In the genomic region with DNA sequence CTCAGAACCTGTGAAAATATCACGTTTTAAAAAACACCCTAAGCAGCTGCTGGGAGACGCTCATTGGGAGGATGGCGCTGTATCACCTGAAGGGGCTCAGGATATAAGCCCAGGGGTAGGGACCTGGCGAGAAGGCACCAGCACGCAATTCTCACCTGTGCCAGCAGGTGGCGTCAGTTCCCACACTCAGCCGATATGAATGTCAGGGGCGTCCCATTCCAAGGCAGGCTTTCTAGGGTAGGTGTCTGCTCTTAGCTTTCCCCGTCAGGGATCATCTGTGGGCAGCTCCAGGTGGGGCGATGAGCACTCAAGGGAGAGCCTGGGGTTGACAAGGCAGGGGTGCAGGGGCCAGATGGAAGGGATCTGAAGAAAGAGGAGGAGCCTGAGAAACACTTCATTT, we compare ENCODE assay signal across 10 mouse cellular contexts. TPM values are rescaled to one million over a fixed set of nuclear protein-coding genes. Genes with fewer than 3 reads are reported as not detected.
DNase-seq lines count a peak whose midpoint lies in the region; ATAC-seq and TF ChIP-seq lines count a peak whose summit lies in the region.
"Had no signal": no experiment of that assay in that cellular context is flagged by ENCODE, and none has a peak within 500 bp of the region (broad histone marks: within the 10 kb centered on the region; RNA-seq: fewer than 3 reads in every experiment).

No protein-coding gene starts in this region.

- intact Hi-C loops in left cerebral cortex, adult 2 months (cut with DNase I): loop anchor here (1.0 to 5.0 kb wide), 4 partner anchors 126 to 312 kb away; no protein-coding TSS in a partner anchor

- no peak overlapping the region for H3K27ac ChIP-seq in intestine, postnatal 0 days (ENCODE audit: low read depth, low read length)
- H3K27ac ChIP-seq in intestine, embryonic 15.5 days: no peak overlapping the region
- H3K27ac ChIP-seq in ES-Bruce4 (ENCODE audit: insufficient read depth, low read length): no peak overlapping the region
- H3K27ac ChIP-seq in forebrain, embryonic 16.5 days (ENCODE audit: low read length): no peak overlapping the region
- no peak overlapping the region for H3K27ac ChIP-seq in left cerebral cortex, adult 2 months
- no peak overlapping the region for H3K27ac ChIP-seq in neural tube, embryonic 11.5 days (ENCODE audit: low read depth, low read length)
- H3K27ac ChIP-seq: embryonic facial prominence, embryonic 12.5 days; limb, embryonic 12.5 days had no signal

- 0 out of 2 replicates have a peak, but pooled peaks cover 2% of the 10 kb centered on the region for H3K27me3 ChIP-seq in intestine, postnatal 0 days (replicated peaks; ENCODE audit: control insufficient read depth, insufficient read depth, low read length)
- H3K27me3 ChIP-seq in intestine, embryonic 15.5 days (replicated peaks): 0 out of 2 replicates have a peak, but pooled peaks cover 2% of the 10 kb centered on the region
- no peaks in the 10 kb centered on the region for H3K27me3 ChIP-seq in ES-Bruce4 (ENCODE audit: control insufficient read depth, insufficient read depth, low read length, poor library complexity, severe bottlenecking)
- no peaks in the 10 kb centered on the region for H3K27me3 ChIP-seq in forebrain, embryonic 16.5 days (replicated peaks; ENCODE audit: control insufficient read depth, insufficient read depth, low read length)
- no peaks in the 10 kb centered on the region for H3K27me3 ChIP-seq in neural tube, embryonic 11.5 days (ENCODE audit: control insufficient read depth, insufficient read depth, low read length)
- H3K27me3 ChIP-seq: embryonic facial prominence, embryonic 12.5 days had no signal

- H3K9ac ChIP-seq in intestine, postnatal 0 days (ENCODE audit: low read depth, low read length): no peak overlapping the region
- H3K9ac ChIP-seq in intestine, embryonic 15.5 days: no peak overlapping the region
- H3K9ac ChIP-seq in ES-Bruce4 (ENCODE audit: low read depth, poor library complexity, severe bottlenecking): no peak overlapping the region
- H3K9ac ChIP-seq in forebrain, embryonic 16.5 days (replicated peaks; ENCODE audit: low read depth, low read length): no peak overlapping the region
- no peak overlapping the region for H3K9ac ChIP-seq in neural tube, embryonic 11.5 days (ENCODE audit: low read length)
- H3K9ac ChIP-seq: embryonic facial prominence, embryonic 12.5 days; limb, embryonic 12.5 days had no signal

- no peaks in the 10 kb centered on the region for H3K9me3 ChIP-seq in intestine, postnatal 0 days (ENCODE audit: control insufficient read depth)
- H3K9me3 ChIP-seq in intestine, embryonic 15.5 days: no peaks in the 10 kb centered on the region
- no peaks in the 10 kb centered on the region for H3K9me3 ChIP-seq in ES-Bruce4 (replicated peaks; ENCODE audit: control insufficient read depth, insufficient read depth, low read length, poor library complexity, severe bottlenecking)
- H3K9me3 ChIP-seq in forebrain, embryonic 16.5 days (ENCODE audit: control insufficient read depth, low read length): no peaks in the 10 kb centered on the region
- no peaks in the 10 kb centered on the region for H3K9me3 ChIP-seq in neural tube, embryonic 11.5 days (ENCODE audit: control insufficient read depth, low read length)
- H3K9me3 ChIP-seq: embryonic facial prominence, embryonic 12.5 days; limb, embryonic 12.5 days had no signal

- no peak for TF ChIP-seq POLR2A in ES-Bruce4 (IDR thresholded peaks at IDR 0.05; ENCODE audit: insufficient read depth, low read length)
- TF ChIP-seq POLR2A in brain, embryonic 14.5 days (IDR thresholded peaks at IDR 0.05; ENCODE audit: borderline replicate concordance, extremely low read depth, insufficient read depth, insufficient read length, poor library complexity, severe bottlenecking): no peak

- peak; percentile 71 for DNase-seq in brain, embryonic 14.5 days (ENCODE audit: low read depth)
- DNase-seq in left cerebral cortex, adult 2 months (ENCODE audit: extremely low spot score in 1 of 2, low spot score in 2 of 2): peak; percentile 62 to 80
- peak; percentile 76 for DNase-seq in neural tube, embryonic 11.5 days (ENCODE audit: low spot score)

- no peak overlapping the region for H3K4me3 ChIP-seq in intestine, postnatal 0 days (ENCODE audit: low read depth, low read length)
- no peak overlapping the region for H3K4me3 ChIP-seq in intestine, embryonic 15.5 days (replicated peaks)
- H3K4me3 ChIP-seq in ES-Bruce4 (ENCODE audit: low read depth, low read length): no peak overlapping the region
- H3K4me3 ChIP-seq in forebrain, embryonic 16.5 days (replicated peaks; ENCODE audit: low read length): no peak overlapping the region
- no peak overlapping the region for H3K4me3 ChIP-seq in left cerebral cortex, adult 2 months
- no peak overlapping the region for H3K4me3 ChIP-seq in neural tube, embryonic 11.5 days (ENCODE audit: low read depth, low read length)
- H3K4me3 ChIP-seq: embryonic facial prominence, embryonic 12.5 days; limb, embryonic 12.5 days had no signal

- H3K4me1 ChIP-seq in intestine, postnatal 0 days (replicated peaks; ENCODE audit: control insufficient read depth, insufficient read depth, low read length): no peaks in the 10 kb centered on the region
- no peaks in the 10 kb centered on the region for H3K4me1 ChIP-seq in intestine, embryonic 15.5 days (replicated peaks)
- H3K4me1 ChIP-seq in ES-Bruce4 (ENCODE audit: control insufficient read depth, insufficient read depth, low read length): peaks cover 3% of the 10 kb centered on the region
- H3K4me1 ChIP-seq in forebrain, embryonic 16.5 days (replicated peaks; ENCODE audit: control insufficient read depth, insufficient read depth, low read length): peaks cover 16% of the 10 kb centered on the region
- no peaks in the 10 kb centered on the region for H3K4me1 ChIP-seq in neural tube, embryonic 11.5 days (ENCODE audit: control insufficient read depth, insufficient read depth, low read length)

- peak; percentile 78 for TF ChIP-seq CTCF in intestine, postnatal 0 days (IDR thresholded peaks at IDR 0.05; ENCODE audit: low read depth)
- TF ChIP-seq CTCF in ES-Bruce4 (IDR thresholded peaks at IDR 0.05; ENCODE audit: low read depth, low read length): peak; percentile 96
- TF ChIP-seq CTCF in brain, embryonic 14.5 days (IDR thresholded peaks at IDR 0.05; ENCODE audit: borderline replicate concordance, extremely low read depth, insufficient read depth, insufficient read length): peak; percentile 96
- TF ChIP-seq CTCF in left cerebral cortex, adult 2 months (IDR thresholded peaks at IDR 0.05): peak; percentile 93

- 3% methylated on average over 10 of the region's 10 CpGs for WGBS in intestine, postnatal 0 days
- WGBS in intestine, embryonic 15.5 days: 6% methylated on average over 10 of the region's 10 CpGs
- 6% methylated on average over 10 of the region's 10 CpGs for WGBS in forebrain, embryonic 16.5 days
- WGBS in neural tube, embryonic 11.5 days: 7% methylated on average over 10 of the region's 10 CpGs

- no peaks in the 10 kb centered on the region for H3K36me3 ChIP-seq in intestine, postnatal 0 days (ENCODE audit: control insufficient read depth, insufficient read depth)
- H3K36me3 ChIP-seq in intestine, embryonic 15.5 days: no peaks in the 10 kb centered on the region
- no peaks in the 10 kb centered on the region for H3K36me3 ChIP-seq in ES-Bruce4 (ENCODE audit: control insufficient read depth, insufficient read depth, low read length, poor library complexity, severe bottlenecking)
- H3K36me3 ChIP-seq in forebrain, embryonic 16.5 days (ENCODE audit: control insufficient read depth, insufficient read depth): no peaks in the 10 kb centered on the region
- H3K36me3 ChIP-seq in neural tube, embryonic 11.5 days (ENCODE audit: control insufficient read depth, insufficient read depth, low read length): no peaks in the 10 kb centered on the region
- H3K36me3 ChIP-seq: embryonic facial prominence, embryonic 12.5 days; limb, embryonic 12.5 days had no signal

- H3K4me2 ChIP-seq in intestine, postnatal 0 days (replicated peaks; ENCODE audit: low read depth): no peak overlapping the region
- H3K4me2 ChIP-seq in intestine, embryonic 15.5 days (replicated peaks): no peak overlapping the region
- H3K4me2 ChIP-seq in forebrain, embryonic 16.5 days (ENCODE audit: low read length): no peak overlapping the region
- H3K4me2 ChIP-seq in neural tube, embryonic 11.5 days (ENCODE audit: low read depth): no peak overlapping the region
- H3K4me2 ChIP-seq: embryonic facial prominence, embryonic 12.5 days; limb, embryonic 12.5 days had no signal

- no peak for ATAC-seq in intestine, postnatal 0 days
- ATAC-seq in intestine, embryonic 15.5 days: no peak
- peak; percentile 54 for ATAC-seq in forebrain, embryonic 16.5 days
- ATAC-seq in neural tube, embryonic 11.5 days (ENCODE audit: insufficient read depth, low FRiP score, low TSS enrichment): no peak
- ATAC-seq in inflammation-experienced regulatory T-cells, adult 6 months: no peak

- TF ChIP-seq EP300 in ES-Bruce4 (IDR thresholded peaks at IDR 0.05; ENCODE audit: insufficient read depth, low read depth, low read length): no peak

RNA-seq across cellular contexts. Expression of gene Mpped1, which starts 18.6 kb away (rescaled TPM):
- polyA plus RNA-seq in intestine, postnatal 0 days (2015; fragmentation: Nextera tagmentation; extraction: Ambion mirVana): 0.07 and 0.16 TPM in 2 replicates
- polyA plus RNA-seq in intestine, embryonic 15.5 days (2015; fragmentation: Nextera tagmentation; extraction: Ambion mirVana): 0.40 and 0.54 TPM in 2 replicates
- 0.35 and 0.75 TPM in 2 replicates for polyA plus RNA-seq in ES-Bruce4 (2011; ENCODE audit: insufficient read depth, insufficient read length, low read depth, missing spikeins)
- polyA plus RNA-seq in brain, embryonic 14.5 days (2012; rRNA removed): 51.5 and 124 TPM in 2 replicates
- 400 and 477 TPM in 2 replicates for polyA plus RNA-seq in forebrain, embryonic 16.5 days (2015; fragmentation: Nextera tagmentation; extraction: Ambion mirVana)
- total RNA-seq in left cerebral cortex, adult 2 months (2021): 100 to 1,000 TPM; 201 to 208 TPM
- polyA plus RNA-seq in neural tube, embryonic 11.5 days (2014; fragmentation: Nextera tagmentation; extraction: Ambion mirVana): 5.1 and 5.3 TPM in 2 replicates
- not detected for polyA plus RNA-seq in inflammation-experienced regulatory T-cells, adult 6 months (2017; shearing (Covaris generic))

RNA-seq across cellular contexts. Expression of gene Scube1, which starts 35.9 kb away (rescaled TPM):
- 2.5 and 2.7 TPM in 2 replicates for polyA plus RNA-seq in intestine, postnatal 0 days (2015; fragmentation: Nextera tagmentation; extraction: Ambion mirVana)
- 4.3 and 4.5 TPM in 2 replicates for polyA plus RNA-seq in intestine, embryonic 15.5 days (2015; fragmentation: Nextera tagmentation; extraction: Ambion mirVana)
- polyA plus RNA-seq in ES-Bruce4 (2011; ENCODE audit: insufficient read depth, insufficient read length, low read depth, missing spikeins): 0.51 and 0.91 TPM in 2 replicates
- polyA plus RNA-seq in brain, embryonic 14.5 days (2012; rRNA removed): 15.1 and 24.7 TPM in 2 replicates
- 21.9 and 23.6 TPM in 2 replicates for polyA plus RNA-seq in forebrain, embryonic 16.5 days (2015; fragmentation: Nextera tagmentation; extraction: Ambion mirVana)
- 10 to 100 TPM; 72.2 to 74.2 TPM for total RNA-seq in left cerebral cortex, adult 2 months (2021)
- 32.1 and 32.9 TPM in 2 replicates for polyA plus RNA-seq in neural tube, embryonic 11.5 days (2014; fragmentation: Nextera tagmentation; extraction: Ambion mirVana)
- not detected for polyA plus RNA-seq in inflammation-experienced regulatory T-cells, adult 6 months (2017; shearing (Covaris generic))
